Mouse (Mus musculus): ENCODE measurements around the gene Bmp3. TPM values are rescaled to one million over a fixed set of nuclear protein-coding genes. Genes with fewer than 3 reads are reported as not detected.

Bmp3 gene
- 1.4 and 1.7 TPM in 2 replicates for polyA plus RNA-seq (2015; fragmentation: Nextera tagmentation; extraction: Ambion mirVana)

DNA sequence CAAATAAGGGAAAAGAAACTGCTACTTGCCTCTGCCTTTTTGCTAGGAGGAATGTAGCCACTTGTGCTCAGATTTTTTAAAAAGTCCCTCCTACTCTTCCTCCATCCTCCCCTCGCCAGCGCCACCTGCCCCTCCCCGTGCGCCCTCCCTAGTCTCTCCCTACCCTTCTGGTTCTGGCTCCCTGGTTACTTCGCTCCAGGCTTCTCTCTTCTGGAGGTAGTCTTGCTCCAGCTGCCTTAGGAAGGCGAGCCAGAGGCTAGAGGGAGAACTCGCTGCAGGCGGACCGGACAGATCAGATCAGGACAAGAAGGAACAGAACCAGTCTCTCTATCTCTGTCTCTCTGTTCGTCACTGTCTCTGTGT lies at the start of gene Bmp3:
Gene Bmp3, plus strand, starts transcription at position 152 of the 363 bp plus-strand sequence.
- H3K9ac ChIP-seq (ENCODE audit: low read length) = peak within 1 kb of the TSS; percentile 59
- no peak within 1 kb of the TSS for H3K27ac ChIP-seq (replicated peaks)
- H3K9me3 ChIP-seq (ENCODE audit: control insufficient read depth, low read length) = no peaks in the 10 kb centered on the region
- H3K27me3 ChIP-seq (ENCODE audit: control insufficient read depth, insufficient read depth, low read length) = 0 out of 2 replicates have a peak, but pooled peaks cover 3% of the 10 kb centered on the region
- peak within 1 kb of the TSS; percentile 93 for H3K4me2 ChIP-seq (replicated peaks; ENCODE audit: low read depth)
- H3K36me3 ChIP-seq (ENCODE audit: control insufficient read depth, insufficient read depth, low read length) = no peaks in the 10 kb centered on the region
- DNase-seq (ENCODE audit: low spot score) = no peak
- WGBS = 5% methylated on average over 10 of the region's 10 CpGs
- TF ChIP-seq CTCF (IDR thresholded peaks at IDR 0.05; ENCODE audit: low read depth) (no peak), EP300 (optimal IDR thresholded peaks at IDR 0.05) (no peak)
- H3K4me1 ChIP-seq (replicated peaks; ENCODE audit: control insufficient read depth, insufficient read depth) = 0 out of 2 replicates have a peak, but pooled peaks cover 2% of the 10 kb centered on the region
- ATAC-seq (ENCODE audit: low FRiP score, low TSS enrichment) = no peak
- peak within 1 kb of the TSS; percentile 59 for H3K4me3 ChIP-seq (ENCODE audit: low read depth, low read length)

DNA sequence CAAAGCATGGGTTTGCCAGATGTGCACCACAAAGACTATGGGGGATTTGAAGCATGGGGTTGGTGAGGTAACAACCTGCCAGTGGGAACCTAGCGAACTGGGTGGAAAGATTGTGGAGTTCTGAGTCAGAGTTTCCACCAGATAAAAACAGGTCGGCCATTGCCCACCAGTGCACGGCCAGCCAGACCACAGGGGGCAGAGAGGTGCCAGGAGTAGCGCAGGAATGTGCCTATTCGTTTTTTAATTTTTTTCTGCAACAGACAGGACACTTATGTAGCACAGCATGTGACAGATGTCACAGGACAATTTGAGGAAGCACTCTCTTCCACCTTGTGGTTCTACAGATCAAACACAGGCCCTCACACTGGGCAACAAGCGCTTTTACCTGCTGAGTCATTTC lies 49.5 kb upstream of the Bmp3 start:
- H3K4me2 ChIP-seq (replicated peaks; ENCODE audit: low read depth) = no peak overlapping the region
- H3K4me3 ChIP-seq (ENCODE audit: low read depth, low read length) = no peak overlapping the region
- DNase-seq (ENCODE audit: low spot score) = no peak
- no peak for TF ChIP-seq CTCF (IDR thresholded peaks at IDR 0.05; ENCODE audit: low read depth)
- no peak for TF ChIP-seq EP300 (optimal IDR thresholded peaks at IDR 0.05)
- no peaks in the 10 kb centered on the region for H3K27me3 ChIP-seq (ENCODE audit: control insufficient read depth, insufficient read depth, low read length)
- H3K9me3 ChIP-seq (ENCODE audit: control insufficient read depth, low read length) = no peaks in the 10 kb centered on the region
- no peak overlapping the region for H3K9ac ChIP-seq (ENCODE audit: low read length)
- no peaks in the 10 kb centered on the region for H3K4me1 ChIP-seq (replicated peaks; ENCODE audit: control insufficient read depth, insufficient read depth)
- ATAC-seq (ENCODE audit: low FRiP score, low TSS enrichment) = no peak
- H3K27ac ChIP-seq (replicated peaks) = no peak overlapping the region
- 83% methylated on average over 6 of the region's 6 CpGs for WGBS
- H3K36me3 ChIP-seq (ENCODE audit: control insufficient read depth, insufficient read depth, low read length) = no peaks in the 10 kb centered on the region

DNA sequence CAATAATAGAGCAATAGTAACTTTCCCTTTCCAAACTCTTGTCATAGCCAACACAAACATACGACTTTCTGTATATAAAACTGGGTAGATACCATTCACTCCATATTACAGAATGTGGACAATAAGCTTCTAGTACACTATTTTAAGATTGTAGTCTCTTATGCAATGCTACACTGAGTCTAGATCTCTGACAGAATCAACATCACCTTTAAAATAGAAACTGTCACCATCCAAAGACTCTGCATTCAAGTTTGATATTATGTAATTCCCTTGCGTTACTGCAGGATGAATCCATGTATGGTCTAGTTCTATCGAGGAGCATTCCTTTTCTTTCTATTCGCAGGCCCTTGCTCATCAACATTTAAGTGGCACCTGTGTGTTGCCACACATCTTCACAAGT lies 47.7 kb upstream of the Bmp3 start:
- 82% methylated on average over 4 of the region's 4 CpGs for WGBS
- no peak overlapping the region for H3K4me2 ChIP-seq (replicated peaks; ENCODE audit: low read depth)
- no peaks in the 10 kb centered on the region for H3K36me3 ChIP-seq (ENCODE audit: control insufficient read depth, insufficient read depth, low read length)
- no peak for ATAC-seq (ENCODE audit: low FRiP score, low TSS enrichment)
- TF ChIP-seq EP300 (optimal IDR thresholded peaks at IDR 0.05) = no peak
- TF ChIP-seq CTCF (IDR thresholded peaks at IDR 0.05; ENCODE audit: low read depth) = no peak
- no peaks in the 10 kb centered on the region for H3K27me3 ChIP-seq (ENCODE audit: control insufficient read depth, insufficient read depth, low read length)
- DNase-seq (ENCODE audit: low spot score) = no peak
- no peak overlapping the region for H3K27ac ChIP-seq (replicated peaks)
- no peaks in the 10 kb centered on the region for H3K4me1 ChIP-seq (replicated peaks; ENCODE audit: control insufficient read depth, insufficient read depth)
- no peaks in the 10 kb centered on the region for H3K9me3 ChIP-seq (ENCODE audit: control insufficient read depth, low read length)
- H3K9ac ChIP-seq (ENCODE audit: low read length) = no peak overlapping the region
- H3K4me3 ChIP-seq (ENCODE audit: low read depth, low read length) = no peak overlapping the region

DNA sequence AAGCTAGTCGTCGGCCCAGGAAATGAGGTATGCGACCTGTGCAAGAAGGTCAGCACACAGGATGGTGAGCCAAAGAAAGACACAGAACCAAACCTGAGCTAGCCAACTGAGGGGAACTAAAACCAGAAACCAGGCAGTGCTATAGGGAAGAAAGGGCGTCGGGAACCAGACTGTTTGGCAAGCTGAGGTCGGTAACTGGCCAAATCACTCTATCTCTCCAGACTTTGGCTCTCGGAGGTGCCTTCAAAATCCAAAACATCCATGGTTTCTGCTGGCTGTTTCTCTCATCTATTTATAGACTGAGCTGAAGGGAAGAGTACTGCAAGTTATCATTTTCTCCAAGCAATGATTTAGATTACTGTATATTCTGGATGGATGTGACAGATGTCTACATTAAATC lies 47.2 kb upstream of the Bmp3 start:
- Histone ChIP-seq H3K36me3 (ENCODE audit: control insufficient read depth, insufficient read depth, low read length) (no peaks in the 10 kb centered on the region), H3K4me1 (replicated peaks; ENCODE audit: control insufficient read depth, insufficient read depth) (no peaks in the 10 kb centered on the region), H3K4me2 (replicated peaks; ENCODE audit: low read depth) (no peak overlapping the region), H3K27me3 (ENCODE audit: control insufficient read depth, insufficient read depth, low read length) (no peaks in the 10 kb centered on the region), H3K4me3 (ENCODE audit: low read depth, low read length) (no peak overlapping the region), H3K9me3 (ENCODE audit: control insufficient read depth, low read length) (no peaks in the 10 kb centered on the region), H3K9ac (ENCODE audit: low read length) (no peak overlapping the region), H3K27ac (replicated peaks) (no peak overlapping the region)
- TF ChIP-seq EP300 (optimal IDR thresholded peaks at IDR 0.05) = no peak
- no peak for TF ChIP-seq CTCF (IDR thresholded peaks at IDR 0.05; ENCODE audit: low read depth)
- no peak for ATAC-seq (ENCODE audit: low FRiP score, low TSS enrichment)
- no peak for DNase-seq (ENCODE audit: low spot score)
- WGBS = 58% methylated on average over 7 of the region's 7 CpGs

DNA sequence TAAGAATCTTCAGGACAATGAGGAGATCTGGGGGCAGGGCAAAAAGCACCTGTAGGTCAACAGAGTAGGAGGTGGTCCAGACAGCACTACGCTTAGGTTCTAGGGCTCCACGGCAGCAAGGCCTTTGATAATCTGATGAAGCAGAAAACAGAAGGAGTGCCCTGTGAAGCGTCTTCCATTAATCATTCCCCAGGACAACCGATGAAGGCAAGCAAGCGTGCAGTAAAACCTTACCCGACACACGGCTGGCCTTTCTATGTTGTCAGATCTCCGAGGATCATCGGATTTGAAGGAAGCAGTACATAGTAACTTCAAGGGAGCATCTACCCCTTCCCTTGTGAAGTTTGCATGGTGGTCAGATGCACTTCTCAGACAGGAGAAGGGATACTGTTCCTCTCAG lies 46.3 kb upstream of the Bmp3 start:
- ATAC-seq (ENCODE audit: low FRiP score, low TSS enrichment) = no peak
- no peak overlapping the region for H3K4me3 ChIP-seq (ENCODE audit: low read depth, low read length)
- 42% methylated on average over 9 of the region's 9 CpGs for WGBS

DNA sequence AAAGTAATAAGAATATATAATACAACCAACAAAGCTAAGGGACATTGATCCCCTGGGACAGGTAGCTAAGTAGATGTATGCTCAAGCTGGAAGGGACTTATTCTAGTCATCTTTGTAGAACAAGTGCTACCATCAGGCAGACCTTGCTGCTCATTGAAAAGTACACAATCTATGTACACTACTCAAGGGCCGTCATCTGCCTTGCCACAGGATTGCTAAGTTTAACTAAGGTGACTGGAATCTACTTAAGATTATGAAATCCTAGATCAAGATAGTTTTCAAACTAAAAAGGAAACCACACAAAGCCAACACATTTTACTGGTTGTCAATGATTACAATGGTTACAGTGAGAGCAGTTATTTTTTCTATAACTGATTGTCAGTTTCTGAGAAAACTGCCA lies 41.8 kb upstream of the Bmp3 start:
- Histone ChIP-seq H3K27ac (replicated peaks) (no peak overlapping the region), H3K9me3 (ENCODE audit: control insufficient read depth, low read length) (no peaks in the 10 kb centered on the region), H3K4me2 (replicated peaks; ENCODE audit: low read depth) (no peak overlapping the region), H3K36me3 (ENCODE audit: control insufficient read depth, insufficient read depth, low read length) (no peaks in the 10 kb centered on the region), H3K4me1 (replicated peaks; ENCODE audit: control insufficient read depth, insufficient read depth) (no peaks in the 10 kb centered on the region), H3K9ac (ENCODE audit: low read length) (no peak overlapping the region), H3K4me3 (ENCODE audit: low read depth, low read length) (no peak overlapping the region), H3K27me3 (ENCODE audit: control insufficient read depth, insufficient read depth, low read length) (no peaks in the 10 kb centered on the region)
- ATAC-seq (ENCODE audit: low FRiP score, low TSS enrichment) (no peak), DNase-seq (ENCODE audit: low spot score) (no peak)
- 55% methylated on average over 1 of the region's 1 CpGs for WGBS
- TF ChIP-seq EP300 (optimal IDR thresholded peaks at IDR 0.05) = no peak
- TF ChIP-seq CTCF (IDR thresholded peaks at IDR 0.05; ENCODE audit: low read depth) = no peak

More for the DNA sequence above, 46.3 kb upstream of the Bmp3 start:
- no peaks in the 10 kb centered on the region for H3K9me3 ChIP-seq (ENCODE audit: control insufficient read depth, low read length)
- no peak for TF ChIP-seq CTCF (IDR thresholded peaks at IDR 0.05; ENCODE audit: low read depth)
- TF ChIP-seq EP300 (optimal IDR thresholded peaks at IDR 0.05) = no peak
- no peak overlapping the region for H3K27ac ChIP-seq (replicated peaks)
- no peak overlapping the region for H3K4me2 ChIP-seq (replicated peaks; ENCODE audit: low read depth)
- no peak overlapping the region for H3K9ac ChIP-seq (ENCODE audit: low read length)
- no peak for DNase-seq (ENCODE audit: low spot score)
- no peaks in the 10 kb centered on the region for H3K36me3 ChIP-seq (ENCODE audit: control insufficient read depth, insufficient read depth, low read length)
- no peaks in the 10 kb centered on the region for H3K27me3 ChIP-seq (ENCODE audit: control insufficient read depth, insufficient read depth, low read length)
- no peaks in the 10 kb centered on the region for H3K4me1 ChIP-seq (replicated peaks; ENCODE audit: control insufficient read depth, insufficient read depth)
